In genomic region chrX:47808717-47809116, GRCm38 (mm10) we compare ENCODE assay signal across 26 mouse cellular contexts.
"Had no signal": no experiment of that assay in that cellular context is flagged by ENCODE, and none has a peak within 500 bp of the region (broad histone marks: within the 10 kb centered on the region; RNA-seq: fewer than 3 reads in every experiment).

No protein-coding gene starts in this region.

- H3K9ac ChIP-seq: heart, embryonic 12.5 days; hindbrain, embryonic 13.5 days; intestine, embryonic 15.5 days; limb, embryonic 12.5 days; liver, embryonic 13.5 days had no signal

- H3K4me1 ChIP-seq: heart, embryonic 10.5 days; heart, embryonic 12.5 days; hindbrain, embryonic 10.5 days; hindbrain, embryonic 13.5 days; intestine, embryonic 15.5 days; limb, embryonic 10.5 days; limb, embryonic 12.5 days; liver, embryonic 13.5 days had no signal

- DNase-seq: gastrocnemius, adult 2 months; gastrocnemius, postnatal 10 days; gastrocnemius, postnatal 25 days; heart, adult 18-20 months; heart, postnatal 10 days; heart, postnatal 4 days; kidney, adult 18-20 months; kidney, adult 8-10 months; kidney, postnatal 10 days; kidney, postnatal 25 days; kidney, postnatal 4 days; liver; liver, embryonic 13.5 days had no signal

- ATAC-seq: hindbrain, embryonic 16.5 days; inflammation-experienced regulatory T-cells, adult 6 months; intestine, embryonic 15.5 days; intestine, postnatal 0 days had no signal

- H3K36me3 ChIP-seq: heart, embryonic 10.5 days; hindbrain, embryonic 10.5 days; intestine, embryonic 15.5 days; limb, embryonic 10.5 days; limb, embryonic 12.5 days; liver, embryonic 13.5 days had no signal

- H3K27me3 ChIP-seq: heart, embryonic 12.5 days; hindbrain, embryonic 13.5 days; intestine, embryonic 15.5 days; limb, embryonic 12.5 days; liver, embryonic 13.5 days had no signal

- H3K9me3 ChIP-seq: heart, embryonic 10.5 days; heart, embryonic 12.5 days; hindbrain, embryonic 10.5 days; hindbrain, embryonic 13.5 days; intestine, embryonic 15.5 days; limb, embryonic 10.5 days; limb, embryonic 12.5 days; liver, embryonic 13.5 days had no signal

- H3K4me2 ChIP-seq: heart, embryonic 12.5 days; hindbrain, embryonic 13.5 days; intestine, embryonic 15.5 days; limb, embryonic 12.5 days; liver, embryonic 11.5 days; liver, embryonic 13.5 days had no signal

- H3K27ac ChIP-seq: gastrocnemius, adult 2 months; heart, embryonic 10.5 days; hindbrain, embryonic 10.5 days; hindbrain, embryonic 13.5 days; intestine, embryonic 15.5 days; layer of hippocampus, adult 2 months; left cerebral cortex, adult 2 months; limb, embryonic 10.5 days; limb, embryonic 12.5 days; liver, embryonic 13.5 days had no signal

- H3K4me3 ChIP-seq: gastrocnemius, adult 2 months; heart, embryonic 10.5 days; heart, embryonic 12.5 days; hindbrain, embryonic 10.5 days; hindbrain, embryonic 13.5 days; intestine, embryonic 15.5 days; layer of hippocampus, adult 2 months; left cerebral cortex, adult 2 months; limb, embryonic 10.5 days; limb, embryonic 12.5 days; liver, embryonic 13.5 days had no signal
